Mouse (Mus musculus): ENCODE results near the gene Ift20. TPM values are rescaled to one million over a fixed set of nuclear protein-coding genes. Genes with fewer than 3 reads are reported as not detected.
"Not testable (repeated sequence)": the region's sequence is repeated elsewhere in the genome, so short reads cannot be mapped to it uniquely, and the experiment has no call there.

The Ift20 gene
- polyA plus RNA-seq, 1 experiment from 2014 or later, result 97.9 TPM

DNA sequence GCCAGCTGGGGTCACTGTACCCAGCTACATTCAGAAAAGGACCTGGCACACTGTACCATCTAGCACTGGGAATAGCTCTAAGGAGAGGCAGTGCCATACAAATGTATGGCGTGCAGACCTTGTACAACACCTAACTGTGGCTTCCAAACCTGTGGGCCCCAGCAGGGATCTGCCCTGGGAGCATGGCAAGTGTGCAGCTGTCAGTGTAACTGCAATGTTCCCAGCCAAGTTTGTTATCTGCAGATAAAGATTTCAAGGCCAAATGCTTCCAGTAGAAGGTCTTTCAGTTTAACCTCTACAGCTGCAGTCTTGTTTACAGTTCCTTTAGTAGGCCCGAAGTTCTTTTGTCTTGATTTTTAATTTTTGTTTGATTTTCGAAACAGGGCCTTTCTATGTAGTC is 19.5 kb downstream of the Ift20 start:
- Histone ChIP-seq H3K27ac (no peak overlapping the region), H3K27me3 (ENCODE audit: low read depth, poor library complexity, severe bottlenecking) (no peaks in the 10 kb centered on the region), H3K9me3 (replicated peaks) (no peaks in the 10 kb centered on the region), H3K36me3 (no peaks in the 10 kb centered on the region), H3K4me3 (no peak overlapping the region), H3K4me1 (peaks cover 8% of the 10 kb centered on the region; the same call in 1 of the 2 replicates)
- no peak for DNase-seq (ENCODE audit: low spot score)
- 84% methylated on average over 3 of the region's 3 CpGs for WGBS

DNA sequence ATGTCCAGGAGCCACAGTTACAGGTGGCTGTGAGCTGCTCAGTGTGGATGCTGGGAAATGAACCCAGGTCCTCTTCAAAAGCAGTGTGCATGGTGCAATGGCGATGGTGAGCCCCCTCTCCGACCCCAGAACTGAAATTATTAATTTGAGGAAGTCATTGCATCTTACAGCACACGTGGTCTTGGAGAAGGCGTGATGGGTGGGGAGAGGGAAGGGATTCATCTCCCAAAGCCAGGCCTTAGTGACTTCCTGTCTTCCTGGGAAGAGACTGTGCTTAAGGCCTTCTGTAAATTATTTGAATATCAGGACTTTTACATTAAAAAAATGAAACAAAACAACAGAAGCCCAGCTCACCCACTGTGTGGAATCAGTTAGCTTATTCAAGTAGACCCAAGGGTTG is 19.9 kb downstream of the Ift20 start:
- no peak overlapping the region for H3K4me3 ChIP-seq
- no peaks in the 10 kb centered on the region for H3K36me3 ChIP-seq
- H3K27me3 ChIP-seq (ENCODE audit: low read depth, poor library complexity, severe bottlenecking), result no peaks in the 10 kb centered on the region
- no peak for DNase-seq (ENCODE audit: low spot score)
- WGBS, result 85% methylated on average over 4 of the region's 4 CpGs
- no peaks in the 10 kb centered on the region for H3K9me3 ChIP-seq (replicated peaks)
- H3K4me1 ChIP-seq, result peaks cover 4% of the 10 kb centered on the region; the same call in 1 of the 2 replicates
- H3K27ac ChIP-seq, result no peak overlapping the region

DNA sequence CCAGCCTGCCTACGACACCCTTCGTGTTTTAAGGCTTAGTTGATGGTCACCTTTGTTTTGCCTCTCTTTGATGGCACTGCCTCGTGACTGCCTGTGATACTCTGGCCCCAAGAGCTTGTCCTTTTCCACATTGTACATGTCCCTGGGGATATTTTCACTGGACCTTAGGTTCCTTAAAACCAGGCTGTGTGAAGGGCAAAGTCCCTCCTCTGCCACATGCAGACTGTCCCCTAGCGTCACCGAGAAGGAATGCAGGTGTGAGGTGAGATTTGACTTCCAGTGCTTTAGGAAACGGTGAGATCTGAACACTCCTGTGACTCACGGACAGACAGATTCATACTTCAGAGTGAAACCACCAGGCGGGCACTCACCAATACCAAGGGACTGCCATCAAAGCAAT is 21.1 kb downstream of the Ift20 start:
- no peaks in the 10 kb centered on the region for H3K9me3 ChIP-seq (replicated peaks)
- DNase-seq (ENCODE audit: low spot score), result no peak
- no peaks in the 10 kb centered on the region for H3K27me3 ChIP-seq (ENCODE audit: low read depth, poor library complexity, severe bottlenecking)
- 0 out of 2 replicates have a peak, but pooled peaks cover 2% of the 10 kb centered on the region for H3K4me1 ChIP-seq
- no peak overlapping the region for H3K4me3 ChIP-seq
- WGBS, result 60% methylated on average over 8 of the region's 8 CpGs
- no peaks in the 10 kb centered on the region for H3K36me3 ChIP-seq
- no peak overlapping the region for H3K27ac ChIP-seq

DNA sequence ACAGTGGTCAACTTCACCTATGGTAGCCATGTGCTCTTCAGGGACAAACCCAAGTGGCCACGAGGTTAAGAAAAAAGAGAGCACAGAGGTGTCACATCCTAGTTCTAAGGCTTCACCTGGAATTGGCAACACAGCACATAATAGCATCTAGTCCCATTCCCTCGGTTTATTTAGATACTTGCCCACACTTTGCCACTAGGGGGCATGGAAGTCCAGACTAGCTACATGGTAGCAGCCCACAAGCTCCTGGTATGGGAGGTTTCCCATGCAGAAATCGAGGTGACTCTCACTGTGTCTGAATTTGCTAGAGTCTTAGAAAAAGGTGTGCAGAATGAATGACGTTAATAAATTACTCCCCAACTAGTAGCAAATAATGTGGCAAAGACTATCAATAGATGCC is 24.3 kb downstream of the Ift20 start:
- DNase-seq (ENCODE audit: low spot score), result peak; percentile 52
- H3K4me3 ChIP-seq, result no peak overlapping the region
- no peaks in the 10 kb centered on the region for H3K9me3 ChIP-seq (replicated peaks)
- no peaks in the 10 kb centered on the region for H3K27me3 ChIP-seq (ENCODE audit: low read depth, poor library complexity, severe bottlenecking)
- 0 out of 2 replicates have a peak, but pooled peaks cover 2% of the 10 kb centered on the region for H3K36me3 ChIP-seq
- H3K4me1 ChIP-seq, result 0 out of 2 replicates have a peak, but pooled peaks cover 2% of the 10 kb centered on the region
- WGBS, result 22% methylated on average over 4 of the region's 4 CpGs
- no peak overlapping the region for H3K27ac ChIP-seq

DNA sequence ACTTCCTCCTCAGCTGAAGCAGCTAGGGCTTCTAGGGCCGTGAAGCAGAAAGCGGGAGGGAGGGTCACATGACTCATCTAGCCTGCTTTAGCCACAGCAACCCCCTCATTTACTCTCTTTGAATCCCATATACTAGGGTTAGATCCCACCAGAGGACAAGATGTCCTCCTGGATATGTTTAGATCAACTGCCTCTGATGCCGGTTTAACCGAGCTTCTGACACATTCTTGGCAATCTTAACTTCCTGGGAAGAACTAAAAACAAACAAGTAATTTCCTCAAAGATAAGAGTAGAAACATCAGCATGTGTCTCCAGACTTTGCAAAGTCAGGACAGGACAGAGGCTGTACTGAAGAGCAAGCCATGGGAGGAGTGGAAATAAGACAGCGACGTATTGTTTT is 30.6 kb downstream of the Ift20 start:
- no peak for DNase-seq (ENCODE audit: low spot score)
- Histone ChIP-seq H3K27me3 (ENCODE audit: low read depth, poor library complexity, severe bottlenecking) (no peaks in the 10 kb centered on the region), H3K27ac (no peak overlapping the region), H3K36me3 (peaks cover 49% of the 10 kb centered on the region), H3K4me1 (no peaks in the 10 kb centered on the region), H3K9me3 (replicated peaks) (no peaks in the 10 kb centered on the region), H3K4me3 (no peak overlapping the region)
- WGBS, result 56% methylated on average over 6 of the region's 6 CpGs

DNA sequence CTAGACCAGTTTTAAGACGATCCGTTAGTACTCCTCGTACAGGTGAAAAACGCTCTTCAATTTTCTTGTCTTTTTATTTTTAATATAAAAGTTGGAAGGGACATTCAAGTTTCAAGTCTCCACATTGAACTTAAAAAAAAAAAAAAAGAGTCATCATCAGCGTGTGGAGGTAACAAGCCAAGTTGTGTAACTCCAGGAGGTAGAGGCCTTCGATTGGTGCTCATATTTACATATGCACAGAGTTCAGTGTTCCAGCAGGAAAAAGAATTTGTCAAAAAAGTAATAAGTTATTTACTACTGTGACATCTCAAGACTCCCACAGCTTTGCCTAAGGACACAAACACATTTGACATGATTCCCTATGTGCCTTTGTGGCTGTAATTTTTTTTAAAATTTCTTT is 31.5 kb downstream of the Ift20 start:
- peaks cover 57% of the 10 kb centered on the region for H3K36me3 ChIP-seq
- no peak overlapping the region for H3K27ac ChIP-seq
- no peak for DNase-seq (ENCODE audit: low spot score)
- 93% methylated on average over 6 of the region's 6 CpGs for WGBS
- H3K4me1 ChIP-seq, result no peaks in the 10 kb centered on the region
- H3K4me3 ChIP-seq, result no peak overlapping the region
- no peaks in the 10 kb centered on the region for H3K27me3 ChIP-seq (ENCODE audit: low read depth, poor library complexity, severe bottlenecking)
- no peaks in the 10 kb centered on the region for H3K9me3 ChIP-seq (replicated peaks)

DNA sequence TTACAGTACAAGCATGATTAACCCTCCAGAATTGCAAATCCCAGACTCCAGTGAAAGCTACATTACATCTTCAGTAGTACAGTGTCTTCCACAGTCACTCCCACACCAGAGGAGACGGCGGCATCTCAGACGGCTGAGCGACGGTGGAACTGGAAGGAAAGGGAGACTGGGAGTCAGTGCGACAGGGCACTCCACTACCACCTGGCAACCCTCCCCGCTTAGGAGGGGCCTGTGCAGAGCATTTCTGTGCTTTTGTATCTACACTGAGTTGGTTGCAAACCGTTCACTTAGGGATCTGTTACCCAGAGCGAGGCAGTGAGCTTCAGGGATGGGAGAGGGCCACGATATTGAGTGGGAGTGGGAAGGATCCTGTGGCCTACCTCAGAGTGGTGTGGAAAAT is 32.7 kb downstream of the Ift20 start:
- Histone ChIP-seq H3K4me3 (no peak overlapping the region), H3K36me3 (peaks cover 66% of the 10 kb centered on the region), H3K4me1 (no peaks in the 10 kb centered on the region), H3K9me3 (replicated peaks) (no peaks in the 10 kb centered on the region), H3K27me3 (ENCODE audit: low read depth, poor library complexity, severe bottlenecking) (no peaks in the 10 kb centered on the region), H3K27ac (no peak overlapping the region)
- no peak for DNase-seq (ENCODE audit: low spot score)
- 93% methylated on average over 10 of the region's 10 CpGs for WGBS

DNA sequence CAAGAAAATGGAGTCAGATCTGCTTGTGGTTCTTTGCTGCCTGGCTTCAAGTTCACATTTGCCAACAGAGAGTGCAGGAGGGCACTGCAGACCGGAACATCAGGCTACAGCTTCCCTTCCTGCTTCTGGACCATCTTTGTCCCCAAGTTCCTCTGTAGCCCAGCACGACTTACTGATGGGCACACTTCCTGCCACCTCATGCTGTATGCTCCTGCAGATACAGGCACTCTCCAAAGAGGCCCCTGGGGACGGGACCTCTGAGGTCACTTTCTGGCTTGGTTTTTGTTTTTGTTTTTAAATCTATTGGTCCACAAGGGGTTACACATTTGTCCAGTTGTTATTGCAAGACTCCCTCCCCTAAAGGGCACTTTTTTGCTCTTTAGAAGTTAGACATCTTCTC is 33.6 kb downstream of the Ift20 start:
- 64% methylated on average over 3 of the region's 3 CpGs for WGBS
- DNase-seq (ENCODE audit: low spot score), result no peak
- Histone ChIP-seq H3K27ac (no peak overlapping the region), H3K9me3 (replicated peaks) (no peaks in the 10 kb centered on the region), H3K27me3 (ENCODE audit: low read depth, poor library complexity, severe bottlenecking) (no peaks in the 10 kb centered on the region), H3K4me1 (no peaks in the 10 kb centered on the region), H3K36me3 (peaks cover 72% of the 10 kb centered on the region), H3K4me3 (no peak overlapping the region)

DNA sequence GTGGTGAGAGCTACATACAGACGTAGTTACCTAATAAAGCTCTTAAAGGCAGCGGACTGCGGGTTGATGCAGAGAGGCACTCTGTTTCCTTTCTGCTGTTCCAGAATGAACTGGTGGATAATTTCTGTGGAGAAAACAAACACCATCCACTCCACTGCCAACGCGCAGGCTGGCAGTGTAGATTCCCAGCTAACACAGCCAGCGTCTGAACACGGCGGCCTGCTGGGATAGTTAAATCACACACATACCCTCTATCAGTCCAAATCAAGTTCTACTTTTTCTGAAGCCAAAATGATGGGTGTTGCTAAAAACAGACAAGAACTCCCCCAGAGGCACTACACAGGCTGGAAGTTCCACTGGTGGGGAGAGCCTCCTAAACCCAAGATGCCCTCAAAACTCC is 35.3 kb downstream of the Ift20 start:
- Histone ChIP-seq H3K4me3 (no peak overlapping the region), H3K4me1 (no peaks in the 10 kb centered on the region), H3K36me3 (peaks cover 77% of the 10 kb centered on the region), H3K27me3 (ENCODE audit: low read depth, poor library complexity, severe bottlenecking) (no peaks in the 10 kb centered on the region), H3K27ac (no peak overlapping the region), H3K9me3 (replicated peaks) (no peaks in the 10 kb centered on the region)
- no peak for DNase-seq (ENCODE audit: low spot score)
- 96% methylated on average over 8 of the region's 8 CpGs for WGBS

DNA sequence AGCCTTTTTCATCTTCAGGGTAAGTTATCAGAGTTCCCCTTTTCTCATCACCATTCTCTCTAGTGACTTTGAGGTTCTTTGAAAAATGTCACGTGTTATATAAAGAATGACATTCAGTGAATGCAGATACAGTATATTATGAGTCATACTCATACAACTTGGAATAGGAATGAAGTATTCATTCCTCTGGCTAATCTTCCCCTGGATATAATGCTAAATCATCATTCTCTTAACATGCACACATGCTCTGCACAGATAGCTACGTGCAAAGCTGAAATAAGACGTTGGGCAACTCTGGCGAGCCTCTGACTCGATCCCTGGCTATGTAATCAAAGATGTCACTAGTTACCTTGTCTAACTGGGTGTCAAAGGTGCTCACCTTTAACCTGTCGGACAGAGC is 35.7 kb downstream of the Ift20 start:
- DNase-seq (ENCODE audit: low spot score), result no peak
- 92% methylated on average over 6 of the region's 6 CpGs for WGBS
- Histone ChIP-seq H3K4me1 (no peaks in the 10 kb centered on the region), H3K4me3 (no peak overlapping the region), H3K27me3 (ENCODE audit: low read depth, poor library complexity, severe bottlenecking) (no peaks in the 10 kb centered on the region), H3K27ac (no peak overlapping the region), H3K9me3 (replicated peaks) (no peaks in the 10 kb centered on the region), H3K36me3 (peaks cover 77% of the 10 kb centered on the region)

DNA sequence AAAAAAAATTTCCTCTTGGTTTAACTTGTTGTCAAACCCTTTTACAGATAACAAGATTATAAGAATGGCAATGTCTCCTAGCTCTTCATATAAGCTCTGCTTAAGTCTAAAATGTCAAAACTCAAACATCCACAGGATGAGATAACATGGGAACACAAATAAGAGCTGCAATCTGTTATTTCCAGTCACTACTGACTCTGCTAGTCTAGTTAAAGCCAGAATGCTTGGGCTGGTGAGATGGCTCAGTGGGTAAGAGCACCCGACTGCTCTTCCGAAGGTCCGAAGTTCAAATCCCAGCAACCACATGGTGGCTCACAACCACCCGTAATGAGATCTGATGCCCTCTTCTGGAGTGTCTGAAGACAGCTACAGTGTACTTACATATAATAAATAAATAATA is 37.9 kb downstream of the Ift20 start:
- not testable (repeated sequence) for H3K4me1 ChIP-seq; H3K27ac ChIP-seq; H3K27me3 ChIP-seq (ENCODE audit: low read depth, poor library complexity, severe bottlenecking); DNase-seq (ENCODE audit: low spot score); H3K4me3 ChIP-seq; H3K9me3 ChIP-seq (replicated peaks)
- peaks cover 83% of the 10 kb centered on the region for H3K36me3 ChIP-seq
- WGBS, result 92% methylated on average over 3 of the region's 4 CpGs

DNA sequence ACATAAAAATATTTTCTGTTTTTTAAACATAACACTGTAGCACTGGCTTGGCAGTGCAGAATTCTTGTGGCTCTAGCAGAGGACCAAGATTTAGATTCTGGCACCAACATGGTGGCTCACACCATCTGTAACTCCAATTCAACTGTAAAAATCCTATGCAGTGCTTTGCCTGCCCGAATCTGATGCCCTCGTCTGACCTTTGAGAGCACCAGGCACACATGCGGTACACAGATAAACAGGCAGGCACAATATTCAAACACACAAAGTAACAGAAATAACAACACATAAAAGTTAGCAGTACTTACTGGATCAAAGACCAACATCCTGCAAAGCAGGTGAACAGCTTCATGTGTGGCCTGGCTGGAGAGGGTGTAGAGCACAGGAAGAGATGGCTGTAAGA is 38.4 kb downstream of the Ift20 start:
- H3K36me3 ChIP-seq, result peaks cover 82% of the 10 kb centered on the region
- no peak overlapping the region for H3K4me3 ChIP-seq
- no peaks in the 10 kb centered on the region for H3K27me3 ChIP-seq (ENCODE audit: low read depth, poor library complexity, severe bottlenecking)
- H3K9me3 ChIP-seq (replicated peaks), result no peaks in the 10 kb centered on the region
- no peaks in the 10 kb centered on the region for H3K4me1 ChIP-seq
- WGBS, result 75% methylated on average over 3 of the region's 3 CpGs
- no peak overlapping the region for H3K27ac ChIP-seq
- DNase-seq (ENCODE audit: low spot score), result no peak

DNA sequence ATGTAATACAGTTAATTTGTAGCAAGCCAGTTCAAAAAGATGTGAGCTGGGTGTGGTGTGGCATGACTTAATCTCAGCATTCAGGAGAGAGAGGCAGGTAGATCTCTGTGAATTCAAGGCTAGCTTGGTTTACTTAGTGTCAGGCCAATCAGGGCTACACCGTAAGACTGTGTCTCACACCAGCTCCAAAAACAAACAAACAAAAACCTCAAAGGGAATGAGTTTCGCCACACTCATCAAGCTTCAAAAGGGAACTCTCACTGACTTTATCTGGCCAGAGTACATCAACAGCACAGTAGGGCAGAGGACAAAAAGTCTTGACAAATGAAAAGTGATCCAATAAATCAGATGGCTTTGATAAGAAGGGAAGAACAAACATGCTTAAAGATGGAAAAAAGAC is 38.8 kb downstream of the Ift20 start:
- 26% methylated on average over 2 of the region's 2 CpGs for WGBS
- Histone ChIP-seq H3K27ac (no peak overlapping the region), H3K9me3 (replicated peaks) (no peaks in the 10 kb centered on the region), H3K27me3 (ENCODE audit: low read depth, poor library complexity, severe bottlenecking) (no peaks in the 10 kb centered on the region), H3K4me1 (no peaks in the 10 kb centered on the region), H3K36me3 (peaks cover 82% of the 10 kb centered on the region), H3K4me3 (no peak overlapping the region)
- no peak for DNase-seq (ENCODE audit: low spot score)

DNA sequence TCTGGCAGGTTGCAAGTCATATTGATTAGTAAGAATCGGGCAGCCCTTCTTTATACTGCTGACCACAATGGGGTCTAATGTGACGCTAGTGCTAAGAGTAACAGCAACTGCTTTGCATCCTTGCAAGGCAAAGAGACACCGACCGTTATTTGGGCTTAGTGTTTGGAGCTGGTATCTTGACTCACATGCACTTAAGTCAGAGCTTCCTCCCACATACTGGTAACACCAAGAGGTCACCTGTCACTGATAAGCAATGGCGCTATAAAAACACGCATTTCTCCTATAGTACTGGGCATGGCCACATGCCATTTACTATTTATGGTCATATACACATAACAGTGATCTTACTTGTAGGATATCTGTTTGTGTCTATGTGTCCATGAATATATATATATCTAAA is 46.7 kb downstream of the Ift20 start:
- no peak overlapping the region for H3K4me3 ChIP-seq
- no peaks in the 10 kb centered on the region for H3K4me1 ChIP-seq
- no peaks in the 10 kb centered on the region for H3K9me3 ChIP-seq (replicated peaks)
- H3K27me3 ChIP-seq (ENCODE audit: low read depth, poor library complexity, severe bottlenecking), result no peaks in the 10 kb centered on the region
- peaks cover 58% of the 10 kb centered on the region for H3K36me3 ChIP-seq
- WGBS, result 91% methylated on average over 6 of the region's 6 CpGs
- no peak overlapping the region for H3K27ac ChIP-seq
- DNase-seq (ENCODE audit: low spot score), result no peak
